Mouse (Mus musculus) CH12.LX (cell line): ENCODE results near the gene Clpsl2.

ENCODE experiments used
- CHD1 ChIP-seq: IDR thresholded peaks from 2 replicates; pipeline ENCODE4 v1.6.1; 2012; ENCODE audit warnings: low read depth, low read length, improper control_type of control experiment, inconsistent platforms
- CTCF ChIP-seq, 2 experiments: IDR thresholded peaks in 1 of 2; conservative IDR thresholded peaks in 1 of 2; 2 replicates each; pipeline ENCODE4 v1.5.1; 2011 to 2012; ENCODE audit warnings: low read depth in 2 of 2, low read length in 2 of 2, improper control_type of control experiment in 1 of 2, inconsistent platforms in 1 of 2, mild to moderate bottlenecking in 1 of 2, moderate library complexity in 1 of 2
- E2F4 ChIP-seq: IDR thresholded peaks from 2 replicates; pipeline ENCODE4 v1.6.1; 2011; ENCODE audit warnings: low read depth, low read length, improper control_type of control experiment; ENCODE audit not compliant: insufficient replicate concordance
- EP300 ChIP-seq: IDR thresholded peaks from 2 replicates; pipeline ENCODE4 v1.6.1; 2011; ENCODE audit warnings: low read length, improper control_type of control experiment
- ETS1 ChIP-seq: conservative IDR thresholded peaks from 2 replicates; pipeline ENCODE4 v1.6.1; 2012; ENCODE audit warnings: low read depth, mild to moderate bottlenecking, inconsistent platforms, low read length, improper control_type of control experiment, moderate library complexity
- MAX ChIP-seq: IDR thresholded peaks from 2 replicates; pipeline ENCODE4 v1.6.1; 2011; ENCODE audit warnings: low read length, improper control_type of control experiment
- MAZ ChIP-seq: IDR thresholded peaks from 2 replicates; pipeline ENCODE4 v1.6.1; 2012; ENCODE audit warnings: low read depth, mild to moderate bottlenecking, inconsistent platforms, low read length, improper control_type of control experiment, moderate library complexity
- MXI1 ChIP-seq: IDR thresholded peaks from 2 replicates; pipeline ENCODE4 v1.6.1; 2011; ENCODE audit warnings: mild to moderate bottlenecking, low read depth, low read length, improper control_type of control experiment
- MYC ChIP-seq: IDR thresholded peaks from 2 replicates; pipeline ENCODE4 v1.6.1; 2011; ENCODE audit warnings: low read depth, mild to moderate bottlenecking, improper control_type of control experiment, low read length
- NRF1 ChIP-seq: IDR thresholded peaks from 2 replicates; pipeline ENCODE4 v1.6.1; 2014; ENCODE audit warnings: low read depth, mild to moderate bottlenecking, inconsistent platforms, low read length, improper control_type of control experiment, moderate library complexity
- POLR2A ChIP-seq: IDR thresholded peaks from 2 replicates; pipeline ENCODE4 v1.6.1; 2011; ENCODE audit warnings: low read depth, mild to moderate bottlenecking, improper control_type of control experiment, low read length
- POLR2AphosphoS2 ChIP-seq: IDR thresholded peaks from 2 replicates; pipeline ENCODE4 v1.6.1; 2011; ENCODE audit warnings: low read depth, low read length, improper control_type of control experiment
- TCF12 ChIP-seq: IDR thresholded peaks from 2 replicates; pipeline ENCODE4 v1.6.1; 2014; ENCODE audit warnings: low read depth, mild to moderate bottlenecking, inconsistent platforms, low read length, improper control_type of control experiment
- UBTF ChIP-seq: IDR thresholded peaks from 2 replicates; pipeline ENCODE4 v1.6.1; 2012; ENCODE audit warnings: low read depth, mild to moderate bottlenecking, inconsistent platforms, low read length, improper control_type of control experiment, moderate library complexity

GRCm38 (mm10) chr17:28586509-28586908 is 37.3 kb downstream of the Clpsl2 start:
- TF ChIP-seq MXI1 (no peak), E2F4 (no peak), MAZ (no peak), CTCF (conservative IDR thresholded peaks at IDR 0.05 in 1 of 2, IDR thresholded peaks at IDR 0.05 in 1 of 2; ENCODE audit: low read depth in 2 of 2, low read length in 2 of 2) (no peak), MYC (no peak), EP300 (no peak), POLR2AphosphoS2 (no peak), MAX (no peak), CHD1 (no peak), TCF12 (no peak), UBTF (no peak), POLR2A (no peak), NRF1 (no peak), ETS1 (no peak)
